Mouse (Mus musculus): ENCODE data around the gene Ier5. TPM values are rescaled to one million over a fixed set of nuclear protein-coding genes. Genes with fewer than 3 reads are reported as not detected.

The Ier5 gene
- total and polyA plus RNA-seq, 2 experiments, result 2.6 to 2.8 TPM

DNA sequence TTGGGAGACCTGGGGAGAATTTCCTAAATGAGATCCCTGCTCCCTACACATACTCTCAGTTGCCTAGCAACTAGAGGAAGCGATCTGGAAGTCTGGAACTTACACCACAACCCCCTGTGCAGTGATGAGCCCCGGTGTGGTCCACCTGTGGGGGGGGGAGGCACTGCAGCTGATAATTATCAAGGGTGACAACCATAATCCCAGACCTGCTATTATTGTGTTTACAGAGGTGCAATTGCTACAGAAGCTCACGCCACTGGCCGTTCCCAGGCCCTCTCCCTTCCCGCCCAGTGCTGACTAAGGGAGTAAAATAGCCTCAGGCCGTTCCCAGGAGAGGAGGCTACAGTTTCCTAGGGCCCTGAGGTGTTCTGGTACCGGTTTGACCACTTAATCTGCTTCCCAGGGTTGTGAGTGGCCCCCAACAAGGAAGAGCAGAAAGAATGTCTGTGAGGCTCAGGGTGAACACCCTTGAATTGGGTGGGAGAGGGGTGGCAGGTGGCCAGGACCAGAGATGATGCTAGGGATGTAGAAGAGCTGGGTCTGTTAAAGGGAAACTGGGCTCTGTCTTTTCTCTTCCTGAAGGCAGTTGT lies 28.1 kb downstream of the Ier5 start:
- no peak for TF ChIP-seq POLR2A (IDR thresholded peaks at IDR 0.05; ENCODE audit: extremely low read depth, insufficient read depth, low read length)
- no peak for TF ChIP-seq CTCF (IDR thresholded peaks at IDR 0.05; ENCODE audit: low read depth, low read length)
- Histone ChIP-seq H3K27me3 (ENCODE audit: control insufficient read depth, insufficient read depth, low read length) (no peaks in the 10 kb centered on the region), H3K27ac (replicated peaks; ENCODE audit: insufficient read depth, low read depth, low read length) (no peak overlapping the region), H3K36me3 (ENCODE audit: control insufficient read depth, insufficient read depth, low read length) (no peaks in the 10 kb centered on the region), H3K4me3 (ENCODE audit: insufficient read depth, low read depth, low read length) (no peak overlapping the region), H3K9ac (ENCODE audit: low read depth, low read length) (no peak overlapping the region), H3K4me1 (ENCODE audit: control insufficient read depth, insufficient read depth, low read length) (peaks cover 7% of the 10 kb centered on the region), H3K79me2 (ENCODE audit: control insufficient read depth, insufficient read depth, low read length) (no peaks in the 10 kb centered on the region)
- WGBS, result 70% methylated on average over 7 of the region's 7 CpGs
- DNase-seq (ENCODE audit: extremely low read depth, low read depth, low spot score), result no peak

DNA sequence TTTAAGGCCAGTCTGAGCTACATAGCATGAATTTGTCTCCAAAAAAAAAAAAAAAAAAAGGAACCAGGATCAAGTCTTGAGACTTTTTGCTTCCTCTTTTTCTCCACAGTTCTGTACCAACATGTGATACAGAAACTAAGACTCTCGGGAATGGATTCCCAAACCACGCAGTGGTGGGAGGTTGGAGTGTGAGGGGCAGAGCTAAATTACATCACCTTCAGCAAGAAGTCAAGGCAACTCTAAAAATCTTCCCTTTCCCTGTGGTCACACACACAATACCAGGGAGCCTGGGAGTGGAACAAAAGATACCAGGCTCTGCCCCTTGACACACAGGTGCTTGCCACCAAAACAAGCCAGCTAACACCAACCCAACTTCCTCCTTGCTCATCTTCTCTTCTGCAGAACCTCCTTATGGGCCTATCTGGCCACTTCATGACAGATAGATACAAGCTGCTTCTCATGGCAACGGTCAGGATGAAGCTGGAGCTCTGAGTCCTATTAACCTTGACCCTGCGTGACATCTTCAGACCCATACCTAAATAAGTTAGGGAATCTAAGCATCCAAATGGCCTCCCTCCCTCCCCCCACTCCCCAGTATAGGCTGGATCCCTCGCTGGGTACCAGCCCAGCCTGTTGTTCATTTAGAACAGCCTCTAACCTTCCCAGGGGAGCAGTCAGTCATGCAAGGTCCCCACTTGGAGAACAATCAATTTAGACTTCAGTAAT lies 28.7 kb downstream of the Ier5 start:
- TF ChIP-seq POLR2A (IDR thresholded peaks at IDR 0.05; ENCODE audit: extremely low read depth, insufficient read depth, low read length), result no peak
- TF ChIP-seq CTCF (IDR thresholded peaks at IDR 0.05; ENCODE audit: low read depth, low read length), result no peak

DNA sequence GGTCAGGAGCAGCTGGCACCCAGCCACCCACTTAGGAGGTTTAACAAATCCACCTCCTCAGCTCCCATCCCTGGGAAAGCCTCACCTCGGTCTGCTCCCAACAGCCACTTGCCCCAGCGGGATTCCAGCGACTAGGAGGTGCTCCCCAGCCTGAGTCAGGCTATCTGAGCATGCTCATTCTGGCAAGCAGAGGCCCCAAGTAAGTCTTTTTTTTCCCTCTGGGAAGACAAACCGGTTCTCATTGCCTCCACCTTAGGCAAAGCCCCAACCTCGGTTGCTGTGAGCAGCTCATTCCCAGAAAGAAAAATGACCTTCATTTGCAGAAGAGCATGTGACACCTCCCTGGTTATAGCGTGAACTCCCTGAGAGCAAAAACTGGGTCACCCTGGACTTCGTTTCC lies 29.7 kb downstream of the Ier5 start:
- WGBS, result 76% methylated on average over 7 of the region's 7 CpGs
- TF ChIP-seq POLR2A (IDR thresholded peaks at IDR 0.05; ENCODE audit: extremely low read depth, insufficient read depth, low read length) (no peak), CTCF (IDR thresholded peaks at IDR 0.05; ENCODE audit: low read depth, low read length) (no peak)
- no peaks in the 10 kb centered on the region for H3K36me3 ChIP-seq (ENCODE audit: control insufficient read depth, insufficient read depth, low read length)
- H3K79me2 ChIP-seq (ENCODE audit: control insufficient read depth, insufficient read depth, low read length), result no peaks in the 10 kb centered on the region
- no peak overlapping the region for H3K4me3 ChIP-seq (ENCODE audit: insufficient read depth, low read depth, low read length)
- no peaks in the 10 kb centered on the region for H3K27me3 ChIP-seq (ENCODE audit: control insufficient read depth, insufficient read depth, low read length)
- DNase-seq (ENCODE audit: extremely low read depth, low read depth, low spot score), result no peak
- no peak overlapping the region for H3K27ac ChIP-seq (replicated peaks; ENCODE audit: insufficient read depth, low read depth, low read length)
- no peak overlapping the region for H3K9ac ChIP-seq (ENCODE audit: low read depth, low read length)
- H3K4me1 ChIP-seq (ENCODE audit: control insufficient read depth, insufficient read depth, low read length), result peaks cover 2% of the 10 kb centered on the region

More for the DNA sequence above, 28.7 kb downstream of the Ier5 start:
- Histone ChIP-seq H3K9ac (ENCODE audit: low read depth, low read length) (no peak overlapping the region), H3K4me3 (ENCODE audit: insufficient read depth, low read depth, low read length) (no peak overlapping the region), H3K36me3 (ENCODE audit: control insufficient read depth, insufficient read depth, low read length) (no peaks in the 10 kb centered on the region), H3K79me2 (ENCODE audit: control insufficient read depth, insufficient read depth, low read length) (no peaks in the 10 kb centered on the region), H3K27me3 (ENCODE audit: control insufficient read depth, insufficient read depth, low read length) (no peaks in the 10 kb centered on the region), H3K27ac (replicated peaks; ENCODE audit: insufficient read depth, low read depth, low read length) (no peak overlapping the region), H3K4me1 (ENCODE audit: control insufficient read depth, insufficient read depth, low read length) (peaks cover 7% of the 10 kb centered on the region)
- DNase-seq (ENCODE audit: extremely low read depth, low read depth, low spot score), result no peak
- 86% methylated on average over 5 of the region's 5 CpGs for WGBS

DNA sequence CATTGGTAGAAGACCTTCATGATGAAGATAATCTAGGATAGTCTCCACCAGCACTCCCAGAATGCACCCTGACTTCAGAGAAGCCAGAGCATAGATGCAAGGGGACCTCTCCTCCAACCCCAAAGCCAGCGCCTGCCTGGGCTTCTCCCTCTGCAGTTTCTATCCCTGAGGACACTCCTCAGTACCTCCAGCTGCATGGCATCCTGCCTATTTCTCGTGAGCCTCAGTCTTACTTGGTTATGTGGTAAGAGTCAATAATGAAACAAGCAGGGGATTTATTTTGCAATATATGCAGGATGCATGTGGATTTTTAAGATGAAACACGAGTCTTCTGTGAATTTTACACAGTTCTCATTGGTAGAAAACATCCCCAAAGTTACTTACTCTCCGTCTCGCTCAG lies 33.2 kb downstream of the Ier5 start:
- WGBS, result 87% methylated on average over 5 of the region's 5 CpGs
- Histone ChIP-seq H3K4me3 (ENCODE audit: insufficient read depth, low read depth, low read length) (no peak overlapping the region), H3K4me1 (ENCODE audit: control insufficient read depth, insufficient read depth, low read length) (peaks cover 8% of the 10 kb centered on the region; the same call in 1 of the 2 replicates), H3K9ac (ENCODE audit: low read depth, low read length) (no peak overlapping the region), H3K27me3 (ENCODE audit: control insufficient read depth, insufficient read depth, low read length) (no peaks in the 10 kb centered on the region), H3K79me2 (ENCODE audit: control insufficient read depth, insufficient read depth, low read length) (no peaks in the 10 kb centered on the region), H3K27ac (replicated peaks; ENCODE audit: insufficient read depth, low read depth, low read length) (no peak overlapping the region), H3K36me3 (ENCODE audit: control insufficient read depth, insufficient read depth, low read length) (no peaks in the 10 kb centered on the region)
- TF ChIP-seq CTCF (IDR thresholded peaks at IDR 0.05; ENCODE audit: low read depth, low read length) (no peak), POLR2A (IDR thresholded peaks at IDR 0.05; ENCODE audit: extremely low read depth, insufficient read depth, low read length) (no peak)
- no peak for DNase-seq (ENCODE audit: extremely low read depth, low read depth, low spot score)

GRCm38 (mm10) chr1:155065068-155065701 lies 34.3 kb downstream of the Ier5 start:
- no peak overlapping the region for H3K27ac ChIP-seq (replicated peaks; ENCODE audit: insufficient read depth, low read depth, low read length)
- peaks cover 8% of the 10 kb centered on the region; the same call in 1 of the 2 replicates for H3K4me1 ChIP-seq (ENCODE audit: control insufficient read depth, insufficient read depth, low read length)
- WGBS, result 72% methylated on average over 11 of the region's 11 CpGs
- H3K79me2 ChIP-seq (ENCODE audit: control insufficient read depth, insufficient read depth, low read length), result no peaks in the 10 kb centered on the region
- no peaks in the 10 kb centered on the region for H3K27me3 ChIP-seq (ENCODE audit: control insufficient read depth, insufficient read depth, low read length)
- H3K9ac ChIP-seq (ENCODE audit: low read depth, low read length), result no peak overlapping the region
- DNase-seq (ENCODE audit: extremely low read depth, low read depth, low spot score), result no peak
- no peaks in the 10 kb centered on the region for H3K36me3 ChIP-seq (ENCODE audit: control insufficient read depth, insufficient read depth, low read length)
- TF ChIP-seq POLR2A (IDR thresholded peaks at IDR 0.05; ENCODE audit: extremely low read depth, insufficient read depth, low read length) (no peak), CTCF (IDR thresholded peaks at IDR 0.05; ENCODE audit: low read depth, low read length) (no peak)
- no peak overlapping the region for H3K4me3 ChIP-seq (ENCODE audit: insufficient read depth, low read depth, low read length)

Measured in liver, adult 2 months (tissue).